Mouse (Mus musculus): ENCODE results near the gene Acvrl1. TPM values are rescaled to one million over a fixed set of nuclear protein-coding genes. Genes with fewer than 3 reads are reported as not detected.

The Acvrl1 gene
- polyA plus RNA-seq, 1 experiment: 28.9 TPM

DNA sequence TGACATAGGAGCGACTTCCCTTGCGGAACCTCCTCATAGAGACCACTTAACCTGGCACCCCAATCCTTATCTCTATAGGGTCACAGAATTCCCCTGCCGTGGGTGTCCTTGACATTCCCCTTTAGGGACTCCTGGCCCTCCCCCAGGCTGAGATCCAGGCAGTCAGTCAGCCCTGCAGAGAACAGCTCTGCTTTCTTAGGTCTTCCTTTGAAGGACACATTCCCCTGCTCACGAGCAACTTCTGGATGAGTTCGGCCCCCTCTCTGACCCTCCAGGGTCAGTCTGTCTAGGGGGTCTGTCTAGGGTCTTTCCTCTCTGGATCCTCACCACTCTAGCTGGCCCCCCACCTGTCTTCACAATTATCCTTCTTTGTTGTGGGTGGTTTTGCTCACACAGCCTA, 1.1 kb downstream of the Acvrl1 start:
- 58% methylated on average over 5 of the region's 5 CpGs for WGBS
- Histone ChIP-seq H3K27ac (ENCODE audit: insufficient read depth, low read length) (no peak overlapping the region), H3K36me3 (ENCODE audit: control insufficient read depth, insufficient read depth, low read length) (no peaks in the 10 kb centered on the region), H3K4me1 (ENCODE audit: control insufficient read depth, insufficient read depth, insufficient read length) (peaks cover 7% of the 10 kb centered on the region; the same call in 1 of the 2 replicates), H3K4me3 (ENCODE audit: extremely low read depth, insufficient read depth, insufficient read length) (no peak overlapping the region), H3K27me3 (ENCODE audit: control insufficient read depth, insufficient read depth, low read length) (peaks cover 7% of the 10 kb centered on the region)
- TF ChIP-seq CTCF (IDR thresholded peaks at IDR 0.05; ENCODE audit: extremely low read depth, insufficient read depth, insufficient read length, insufficient replicate concordance) (no peak), POLR2A (IDR thresholded peaks at IDR 0.05; ENCODE audit: low read depth, low read length) (no peak)
- no peak for DNase-seq (ENCODE audit: low read depth in 1 of 2, low spot score in 2 of 2)

DNA sequence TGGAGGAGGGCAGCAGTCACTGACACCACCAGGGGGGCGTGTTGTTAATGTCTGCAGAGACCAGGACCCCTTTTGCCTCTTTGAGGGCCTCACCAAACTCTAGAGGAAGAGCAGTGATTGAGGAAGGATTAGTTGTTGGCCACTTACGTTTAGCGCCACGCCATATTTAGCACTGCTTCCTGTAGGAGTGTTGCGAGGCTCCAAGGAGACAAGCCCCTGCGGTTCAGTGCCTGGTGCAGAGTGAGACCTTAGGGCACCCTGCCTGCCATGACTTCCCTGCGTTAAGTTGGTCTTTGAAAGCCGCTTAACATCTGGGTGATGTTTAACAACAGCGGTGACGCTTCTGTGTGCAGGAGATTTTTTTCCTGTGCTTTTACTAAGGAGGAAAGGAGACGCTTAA, 3.2 kb downstream of the Acvrl1 start:
- 12% methylated on average over 11 of the region's 11 CpGs for WGBS
- H3K36me3 ChIP-seq (ENCODE audit: control insufficient read depth, insufficient read depth, low read length): no peaks in the 10 kb centered on the region
- H3K27me3 ChIP-seq (ENCODE audit: control insufficient read depth, insufficient read depth, low read length): peaks cover 7% of the 10 kb centered on the region
- TF ChIP-seq POLR2A (IDR thresholded peaks at IDR 0.05; ENCODE audit: low read depth, low read length): no peak
- no peak for TF ChIP-seq CTCF (IDR thresholded peaks at IDR 0.05; ENCODE audit: extremely low read depth, insufficient read depth, insufficient read length, insufficient replicate concordance)
- no peak for DNase-seq (ENCODE audit: low read depth in 1 of 2, low spot score in 2 of 2)
- no peak overlapping the region for H3K27ac ChIP-seq (ENCODE audit: insufficient read depth, low read length)
- no peak overlapping the region for H3K4me3 ChIP-seq (ENCODE audit: extremely low read depth, insufficient read depth, insufficient read length)
- H3K4me1 ChIP-seq (ENCODE audit: control insufficient read depth, insufficient read depth, insufficient read length): peaks cover 11% of the 10 kb centered on the region; the same call in 1 of the 2 replicates

DNA sequence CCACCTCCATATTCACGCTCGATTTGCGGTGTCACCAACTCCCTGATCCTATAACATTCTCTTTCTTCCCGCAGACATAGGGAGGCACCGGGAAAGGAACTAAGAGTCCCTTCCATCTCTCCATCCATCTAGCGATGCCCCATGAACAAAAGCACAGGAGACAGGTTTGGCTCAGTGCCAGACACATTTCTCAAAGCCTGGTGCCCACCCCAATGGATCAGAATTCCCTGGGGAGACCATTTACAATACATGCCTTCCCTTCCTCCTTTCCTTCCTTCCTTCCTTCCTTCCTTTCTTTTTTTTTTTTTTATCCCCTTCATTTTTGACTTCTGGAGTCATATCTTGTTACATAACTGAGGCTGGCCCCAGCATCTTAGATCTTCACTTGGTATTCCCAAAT, 3.7 kb downstream of the Acvrl1 start:
- Histone ChIP-seq H3K36me3 (ENCODE audit: control insufficient read depth, insufficient read depth, low read length) (no peaks in the 10 kb centered on the region), H3K27ac (ENCODE audit: insufficient read depth, low read length) (no peak overlapping the region), H3K4me3 (ENCODE audit: extremely low read depth, insufficient read depth, insufficient read length) (no peak overlapping the region), H3K4me1 (ENCODE audit: control insufficient read depth, insufficient read depth, insufficient read length) (peaks cover 11% of the 10 kb centered on the region; the same call in 1 of the 2 replicates), H3K27me3 (ENCODE audit: control insufficient read depth, insufficient read depth, low read length) (peaks cover 7% of the 10 kb centered on the region)
- TF ChIP-seq CTCF (IDR thresholded peaks at IDR 0.05; ENCODE audit: extremely low read depth, insufficient read depth, insufficient read length, insufficient replicate concordance): no peak
- no peak for TF ChIP-seq POLR2A (IDR thresholded peaks at IDR 0.05; ENCODE audit: low read depth, low read length)
- 70% methylated on average over 6 of the region's 6 CpGs for WGBS
- no peak for DNase-seq (ENCODE audit: low read depth in 1 of 2, low spot score in 2 of 2)

DNA sequence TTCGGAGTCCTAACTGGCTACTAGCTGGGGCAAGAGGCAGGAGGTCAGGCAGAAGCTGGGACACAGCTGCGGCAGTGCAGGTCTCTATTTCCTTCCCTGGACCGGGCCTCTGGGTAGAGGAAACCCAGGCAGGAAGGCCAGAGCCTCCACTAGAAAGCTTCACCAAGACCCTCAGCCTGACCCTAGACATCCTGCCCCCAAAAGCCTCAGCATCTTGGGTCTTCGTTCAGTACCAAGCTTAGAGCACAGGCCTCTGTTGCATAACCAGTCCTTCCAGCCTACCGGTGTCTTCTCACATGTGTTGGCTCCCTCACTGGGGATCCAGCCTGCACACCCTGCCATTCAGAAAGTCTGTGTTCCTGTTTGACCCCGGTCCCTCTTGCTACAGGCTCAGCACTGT, 4.4 kb downstream of the Acvrl1 start:
- WGBS: 49% methylated on average over 6 of the region's 6 CpGs
- H3K27me3 ChIP-seq (ENCODE audit: control insufficient read depth, insufficient read depth, low read length): peaks cover 7% of the 10 kb centered on the region
- H3K36me3 ChIP-seq (ENCODE audit: control insufficient read depth, insufficient read depth, low read length): no peaks in the 10 kb centered on the region
- DNase-seq (ENCODE audit: low read depth in 1 of 2, low spot score in 2 of 2): no peak
- H3K27ac ChIP-seq (ENCODE audit: insufficient read depth, low read length): peak overlapping the region; percentile 11; the same call in 1 of the 2 replicates
- H3K4me3 ChIP-seq (ENCODE audit: extremely low read depth, insufficient read depth, insufficient read length): no peak overlapping the region
- TF ChIP-seq POLR2A (IDR thresholded peaks at IDR 0.05; ENCODE audit: low read depth, low read length): no peak
- no peak for TF ChIP-seq CTCF (IDR thresholded peaks at IDR 0.05; ENCODE audit: extremely low read depth, insufficient read depth, insufficient read length, insufficient replicate concordance)
- peaks cover 11% of the 10 kb centered on the region; the same call in 1 of the 2 replicates for H3K4me1 ChIP-seq (ENCODE audit: control insufficient read depth, insufficient read depth, insufficient read length)

DNA sequence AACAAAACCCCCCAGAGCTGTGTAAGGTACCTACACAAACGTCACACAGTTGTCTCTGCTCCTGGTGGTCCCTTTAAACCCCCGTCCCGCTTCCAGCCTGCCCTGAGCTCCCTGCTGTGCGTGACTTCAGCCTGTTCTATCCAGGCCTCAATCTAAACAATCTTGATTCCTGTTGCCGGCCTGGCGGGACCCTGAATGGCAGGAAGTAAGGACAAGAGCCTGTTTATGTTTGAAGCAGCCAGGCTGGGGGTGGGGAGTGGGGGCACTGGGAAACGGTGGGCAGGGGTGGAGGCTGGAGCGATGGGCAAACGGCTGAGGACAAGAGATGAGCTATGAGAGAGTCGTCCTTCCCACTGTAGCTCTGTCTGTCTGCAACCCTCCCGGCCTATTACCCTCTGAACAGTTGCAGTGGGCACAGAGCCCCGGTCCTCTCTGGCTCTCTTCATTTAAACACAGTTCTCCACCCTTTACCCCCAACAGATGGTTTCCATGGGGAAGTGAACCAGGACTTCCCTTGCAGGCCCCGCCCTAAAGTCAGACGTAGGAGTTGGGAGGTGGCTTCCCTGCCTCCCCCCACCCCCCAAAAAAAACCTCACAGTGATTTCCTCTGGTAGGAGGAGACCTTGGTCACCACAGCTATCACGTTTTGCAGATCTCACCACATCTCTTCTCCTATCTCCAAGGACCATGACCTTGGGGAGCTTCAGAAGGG, 5.8 kb downstream of the Acvrl1 start:
- no peak for DNase-seq (ENCODE audit: low read depth in 1 of 2, low spot score in 2 of 2)
- WGBS: 40% methylated on average over 15 of the region's 15 CpGs
- Histone ChIP-seq H3K27ac (ENCODE audit: insufficient read depth, low read length) (peak overlapping the region; percentile 28; the same call in 1 of the 2 replicates), H3K4me1 (ENCODE audit: control insufficient read depth, insufficient read depth, insufficient read length) (peaks cover 12% of the 10 kb centered on the region; the same call in 1 of the 2 replicates), H3K4me3 (ENCODE audit: extremely low read depth, insufficient read depth, insufficient read length) (peak overlapping the region; percentile 38; the same call in 1 of the 2 replicates), H3K36me3 (ENCODE audit: control insufficient read depth, insufficient read depth, low read length) (no peaks in the 10 kb centered on the region), H3K27me3 (ENCODE audit: control insufficient read depth, insufficient read depth, low read length) (peaks cover 2% of the 10 kb centered on the region; the same call in 1 of the 2 replicates)
- no peak for TF ChIP-seq CTCF (IDR thresholded peaks at IDR 0.05; ENCODE audit: extremely low read depth, insufficient read depth, insufficient read length, insufficient replicate concordance)
- TF ChIP-seq POLR2A (IDR thresholded peaks at IDR 0.05; ENCODE audit: low read depth, low read length): no peak

DNA sequence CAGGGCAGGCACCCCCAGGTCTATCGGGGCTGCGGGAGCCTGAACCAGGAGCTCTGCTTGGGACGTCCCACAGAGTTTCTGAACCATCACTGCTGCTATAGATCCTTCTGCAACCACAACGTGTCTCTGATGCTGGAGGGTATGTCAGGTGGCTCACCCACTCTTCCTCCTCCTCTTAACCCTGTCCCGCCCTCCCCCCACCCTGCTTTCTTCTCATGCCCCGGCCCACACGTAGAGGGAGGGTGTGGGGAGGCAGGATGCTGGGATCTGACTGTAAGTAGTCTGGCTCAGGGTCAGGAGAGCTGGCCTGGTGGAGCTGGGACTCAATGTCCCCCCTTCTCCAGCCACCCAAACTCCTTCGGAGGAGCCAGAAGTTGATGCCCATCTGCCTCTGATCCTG, 7.1 kb downstream of the Acvrl1 start:
- Histone ChIP-seq H3K27me3 (ENCODE audit: control insufficient read depth, insufficient read depth, low read length) (no peaks in the 10 kb centered on the region), H3K27ac (ENCODE audit: insufficient read depth, low read length) (no peak overlapping the region; the same call in 1 of the 2 replicates), H3K4me1 (ENCODE audit: control insufficient read depth, insufficient read depth, insufficient read length) (peaks cover 16% of the 10 kb centered on the region; the same call in 1 of the 2 replicates), H3K4me3 (ENCODE audit: extremely low read depth, insufficient read depth, insufficient read length) (no peak overlapping the region; the same call in 1 of the 2 replicates), H3K36me3 (ENCODE audit: control insufficient read depth, insufficient read depth, low read length) (no peaks in the 10 kb centered on the region)
- no peak for TF ChIP-seq CTCF (IDR thresholded peaks at IDR 0.05; ENCODE audit: extremely low read depth, insufficient read depth, insufficient read length, insufficient replicate concordance)
- WGBS: 56% methylated on average over 8 of the region's 8 CpGs
- no peak for DNase-seq (ENCODE audit: low read depth in 1 of 2, low spot score in 2 of 2)

DNA sequence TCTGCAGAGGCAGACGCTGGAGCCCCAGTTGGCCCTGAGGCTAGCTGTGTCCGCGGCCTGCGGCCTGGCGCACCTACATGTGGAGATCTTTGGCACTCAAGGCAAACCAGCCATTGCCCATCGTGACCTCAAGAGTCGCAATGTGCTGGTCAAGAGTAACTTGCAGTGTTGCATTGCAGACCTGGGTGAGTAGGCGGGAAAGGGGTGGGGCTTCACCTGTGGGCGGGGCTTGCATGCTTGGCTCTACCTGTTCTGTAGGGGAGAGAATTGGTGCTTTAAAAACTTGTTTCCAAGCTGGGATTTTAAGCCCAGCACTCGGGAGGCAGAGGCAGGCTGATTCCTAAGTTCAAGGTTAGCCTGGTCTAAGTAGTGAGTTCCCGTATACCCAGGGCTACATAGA, 9.1 kb downstream of the Acvrl1 start:
- TF ChIP-seq CTCF (IDR thresholded peaks at IDR 0.05; ENCODE audit: extremely low read depth, insufficient read depth, insufficient read length, insufficient replicate concordance) (no peak), POLR2A (IDR thresholded peaks at IDR 0.05; ENCODE audit: low read depth, low read length) (no peak)
- no peak for DNase-seq (ENCODE audit: low read depth in 1 of 2, low spot score in 2 of 2)
- H3K27ac ChIP-seq (ENCODE audit: insufficient read depth, low read length): no peak overlapping the region
- peaks cover 16% of the 10 kb centered on the region; the same call in 1 of the 2 replicates for H3K4me1 ChIP-seq (ENCODE audit: control insufficient read depth, insufficient read depth, insufficient read length)
- 93% methylated on average over 11 of the region's 11 CpGs for WGBS
- H3K36me3 ChIP-seq (ENCODE audit: control insufficient read depth, insufficient read depth, low read length): no peaks in the 10 kb centered on the region
- no peak overlapping the region for H3K4me3 ChIP-seq (ENCODE audit: extremely low read depth, insufficient read depth, insufficient read length)
- H3K27me3 ChIP-seq (ENCODE audit: control insufficient read depth, insufficient read depth, low read length): no peaks in the 10 kb centered on the region

Measured in spleen, adult 2 months (tissue).